Mouse (Mus musculus) MEL (cell line): Measurements from ENCODE around the gene Farsa. TPM values are rescaled to one million over a fixed set of nuclear protein-coding genes. Genes with fewer than 3 reads are reported as not detected.
A peak's percentile ranks its signal among the peaks of the same experiment; 100 is the strongest.

Experiments
- DNase-seq: peaks from one replicate; pipeline ENCODE4 v3.0.0; 2011; ENCODE audit warnings: low read depth, low spot score
- H3K27ac ChIP-seq: 2 replicates; pipeline ENCODE4 v1.5.1; 2012; ENCODE audit warnings: low read depth, mild to moderate bottlenecking, control low read depth, low read length, moderate library complexity; ENCODE audit not compliant: control insufficient read depth
- H3K27me3 ChIP-seq, 2 experiments: fragments of 150-350 bp in 1 of 2; sonication (generic) in 1 of 2; 2 replicates each; pipeline ENCODE4 v1.6.1; 2012; ENCODE audit warnings: low read length in 2 of 2, mild to moderate bottlenecking in 2 of 2, improper control_type of control experiment in 1 of 2, moderate library complexity in 1 of 2; ENCODE audit not compliant: insufficient read depth in 2 of 2, control insufficient read depth in 1 of 2
- H3K36me3 ChIP-seq, 2 experiments: 2 replicates each; pipeline ENCODE4 v1.6.1; 2012 to 2014; ENCODE audit warnings: low read length in 2 of 2, improper control_type of control experiment in 1 of 2, inconsistent platforms in 1 of 2, mild to moderate bottlenecking in 1 of 2; ENCODE audit not compliant: insufficient read depth in 2 of 2, control insufficient read depth in 1 of 2
- H3K4me1 ChIP-seq, 2 experiments: fragments of 150-350 bp in 1 of 2; sonication (generic) in 1 of 2; 2 replicates each; pipeline ENCODE4 v1.6.1; 2012; ENCODE audit warnings: low read length in 2 of 2, improper control_type of control experiment in 1 of 2, mild to moderate bottlenecking in 1 of 2; ENCODE audit not compliant: insufficient read depth in 2 of 2, control insufficient read depth in 1 of 2
- H3K4me3 ChIP-seq, 2 experiments: fragments of 150-350 bp in 1 of 2; sonication (generic) in 1 of 2; 2 replicates each; pipeline ENCODE4 v1.5.1; 2012; ENCODE audit warnings: low read depth in 2 of 2, low read length in 2 of 2, mild to moderate bottlenecking in 2 of 2, moderate library complexity in 2 of 2, control low read depth in 1 of 2, improper control_type of control experiment in 1 of 2; ENCODE audit not compliant: control insufficient read depth in 1 of 2, insufficient read depth in 1 of 2
- H3K79me2 ChIP-seq: 2 replicates; pipeline ENCODE4 v1.6.1; 2012; ENCODE audit warnings: mild to moderate bottlenecking, low read length, moderate library complexity; ENCODE audit not compliant: control insufficient read depth, poor library complexity, insufficient read depth
- H3K9ac ChIP-seq: 2 replicates; pipeline ENCODE4 v1.6.1; 2012; ENCODE audit warnings: low read depth, mild to moderate bottlenecking, control low read depth, low read length, moderate library complexity; ENCODE audit not compliant: control insufficient read depth, poor library complexity, severe bottlenecking
- H3K9me3 ChIP-seq: fragments of 150-350 bp; sonication (generic); replicated peaks from 2 replicates; pipeline ENCODE4 v1.6.1; 2012; ENCODE audit warnings: mild to moderate bottlenecking, low read length, improper control_type of control experiment, moderate library complexity; ENCODE audit not compliant: insufficient read depth
- BHLHE40 ChIP-seq: IDR thresholded peaks from 2 replicates; pipeline ENCODE4 v1.6.1; 2012; ENCODE audit warnings: low read depth, mild to moderate bottlenecking, inconsistent platforms, low read length, improper control_type of control experiment, borderline replicate concordance
- CTCF ChIP-seq, 3 experiments: IDR thresholded peaks in 2 of 3; conservative IDR thresholded peaks in 1 of 3; 2 replicates each; pipeline ENCODE4 v1.5.1; 2011 to 2012; ENCODE audit warnings: low read length in 3 of 3, low read depth in 2 of 3, mild to moderate bottlenecking in 2 of 3, improper control_type of control experiment in 1 of 3, inconsistent platforms in 1 of 3, mixed read lengths in 1 of 3, moderate library complexity in 1 of 3; ENCODE audit not compliant: control insufficient read depth in 1 of 3, insufficient read depth in 1 of 3, poor library complexity in 1 of 3, severe bottlenecking in 1 of 3
- EP300 ChIP-seq, 2 experiments: IDR thresholded peaks; 2 replicates each; pipeline ENCODE4 v1.6.1; 2011; ENCODE audit warnings: improper control_type of control experiment in 2 of 2, low read length in 2 of 2, low read depth in 1 of 2, mild to moderate bottlenecking in 1 of 2
- MAX ChIP-seq: IDR thresholded peaks from 2 replicates; pipeline ENCODE4 v1.6.1; 2011; ENCODE audit warnings: low read length, improper control_type of control experiment
- POLR2A ChIP-seq, 2 experiments: IDR thresholded peaks; 2 replicates each; pipeline ENCODE4 v1.6.1; 2011 to 2012; ENCODE audit warnings: low read length in 2 of 2, mild to moderate bottlenecking in 2 of 2, control low read depth in 1 of 2, improper control_type of control experiment in 1 of 2, low read depth in 1 of 2, moderate library complexity in 1 of 2; ENCODE audit not compliant: control insufficient read depth in 1 of 2, insufficient read depth in 1 of 2, poor library complexity in 1 of 2
- POLR2AphosphoS2 ChIP-seq: IDR thresholded peaks from 2 replicates; pipeline ENCODE4 v1.6.1; 2011; ENCODE audit warnings: low read length, improper control_type of control experiment
- POLR2AphosphoS5 ChIP-seq: IDR thresholded peaks from 2 replicates; pipeline ENCODE4 v1.6.1; 2012; ENCODE audit warnings: low read depth, borderline replicate concordance, mild to moderate bottlenecking, inconsistent platforms, low read length, moderate library complexity, mixed read lengths
- SIN3A ChIP-seq: IDR thresholded peaks from 2 replicates; pipeline ENCODE4 v1.6.1; 2012; ENCODE audit warnings: low read length, improper control_type of control experiment, inconsistent platforms
- UBTF ChIP-seq: IDR thresholded peaks from 2 replicates; pipeline ENCODE4 v1.6.1; 2012; ENCODE audit warnings: low read depth, mild to moderate bottlenecking, inconsistent platforms, low read length, improper control_type of control experiment, moderate library complexity, borderline replicate concordance; ENCODE audit not compliant: insufficient read depth
- ZMIZ1 ChIP-seq: IDR thresholded peaks from 2 replicates; pipeline ENCODE4 v1.6.1; 2012; ENCODE audit warnings: low read depth, mild to moderate bottlenecking, inconsistent platforms, low read length, improper control_type of control experiment, moderate library complexity
- polyA plus RNA-seq, 2 experiments: library from polyadenylated mRNA; stranded (reverse) in 1 of 2; unstranded in 1 of 2; fragments of >175 nt in 1 of 2; fragments of >200 nt in 1 of 2; gene quantifications; 2 replicates each; pipeline versions ENCODE4 v1.2.1 to v1.2.4; 2012; ENCODE audit warnings: low replicate concordance in 2 of 2, low read depth in 1 of 2; ENCODE audit not compliant: insufficient read length in 2 of 2, insufficient read depth in 1 of 2, missing spikeins in 1 of 2
- total RNA-seq: library from RNA; depleted of rRNA; stranded (reverse); fragments of 300-350 nt; gene quantifications from 2 replicates; pipeline ENCODE4 v1.2.3, GENCODE M21; 2012

Gene Farsa
- total and polyA plus RNA-seq, 3 experiments = 152 to 295 (median 245) TPM

DNA sequence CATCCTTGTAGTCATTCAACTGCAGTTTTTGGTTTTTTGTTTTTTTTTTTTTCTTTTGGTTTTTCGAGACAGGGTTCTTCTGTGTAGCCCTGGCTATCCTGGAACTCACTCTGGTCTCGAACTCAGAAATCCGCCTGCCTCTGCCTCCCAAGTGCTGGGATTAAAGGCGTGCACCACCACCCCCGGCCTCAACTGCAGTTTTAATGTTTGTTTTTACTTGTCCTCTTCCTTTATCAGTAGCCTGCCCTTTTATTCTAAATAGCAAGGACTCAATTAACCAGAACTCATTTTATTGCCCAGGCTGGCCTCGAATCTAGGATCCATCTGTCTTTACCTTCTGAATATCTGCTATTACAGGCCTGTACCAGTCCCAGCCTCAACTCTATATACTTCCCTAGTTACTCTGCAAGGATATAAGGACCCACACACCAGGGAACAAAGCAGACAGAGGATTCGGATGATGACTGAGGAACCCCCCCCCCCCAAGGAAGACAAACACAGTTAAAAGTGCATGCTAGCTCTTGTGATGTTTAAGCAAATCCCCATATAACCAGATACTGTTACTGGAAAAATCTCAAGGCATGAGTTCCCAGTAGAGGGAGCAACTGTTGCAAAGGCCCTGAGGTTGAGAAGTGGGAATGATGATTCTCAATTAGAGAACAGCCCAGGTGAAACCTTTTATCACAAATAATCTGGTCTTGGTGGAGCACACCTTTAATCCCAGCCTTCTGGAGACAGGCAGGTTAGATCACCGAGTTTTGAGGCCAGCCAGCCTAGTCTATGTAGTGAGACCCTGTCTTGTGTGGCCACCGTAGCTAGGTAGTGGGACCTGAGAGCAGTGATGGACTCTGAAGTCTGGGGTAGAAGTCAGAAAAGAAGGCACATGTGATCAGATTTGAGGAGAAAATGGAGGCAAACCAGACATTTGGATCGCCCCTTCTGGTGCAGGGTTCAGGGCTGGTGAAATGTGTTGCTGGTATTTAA is 23.7 kb upstream of the Farsa start:
- DNase-seq = no peak
- Histone ChIP-seq H3K9me3 (no peaks in the 10 kb centered on the region), H3K79me2 (peaks cover 12% of the 10 kb centered on the region), H3K4me3 (peak overlapping the region; percentile 74 to 100), H3K4me1 (peaks cover 2 to 11% of the 10 kb centered on the region in 2 experiments; a peak in 3 of 4 replicates), H3K9ac (peak overlapping the region; percentile 99), H3K27ac (peak overlapping the region; percentile 88)
- peak; percentile 21; the same call in 1 of the 2 replicates for TF ChIP-seq POLR2AphosphoS2
- no peak for TF ChIP-seq POLR2AphosphoS5
- TF ChIP-seq CTCF (IDR thresholded peaks at IDR 0.05 in 2 of 3, conservative IDR thresholded peaks at IDR 0.05 in 1 of 3; ENCODE audit: control insufficient read depth in 1 of 3, insufficient read depth in 1 of 3, low read depth in 2 of 3, low read length in 3 of 3, poor library complexity in 1 of 3, severe bottlenecking in 1 of 3) = peak in 1 of 3 experiments; percentile 12; a peak in 1 of 6 replicates
- 0 out of 2 replicates have a peak, but pooled peaks have one; percentile 41 for TF ChIP-seq ZMIZ1
- TF ChIP-seq MAX = no peak
- no peak for TF ChIP-seq BHLHE40
- TF ChIP-seq UBTF = no peak
- TF ChIP-seq, all 39 proteins: peak for 3
- H3K27me3 ChIP-seq = no peaks in the 10 kb centered on the region
- H3K36me3 ChIP-seq = peaks cover 2 to 17% of the 10 kb centered on the region in 2 experiments; a peak in 3 of 4 replicates

DNA sequence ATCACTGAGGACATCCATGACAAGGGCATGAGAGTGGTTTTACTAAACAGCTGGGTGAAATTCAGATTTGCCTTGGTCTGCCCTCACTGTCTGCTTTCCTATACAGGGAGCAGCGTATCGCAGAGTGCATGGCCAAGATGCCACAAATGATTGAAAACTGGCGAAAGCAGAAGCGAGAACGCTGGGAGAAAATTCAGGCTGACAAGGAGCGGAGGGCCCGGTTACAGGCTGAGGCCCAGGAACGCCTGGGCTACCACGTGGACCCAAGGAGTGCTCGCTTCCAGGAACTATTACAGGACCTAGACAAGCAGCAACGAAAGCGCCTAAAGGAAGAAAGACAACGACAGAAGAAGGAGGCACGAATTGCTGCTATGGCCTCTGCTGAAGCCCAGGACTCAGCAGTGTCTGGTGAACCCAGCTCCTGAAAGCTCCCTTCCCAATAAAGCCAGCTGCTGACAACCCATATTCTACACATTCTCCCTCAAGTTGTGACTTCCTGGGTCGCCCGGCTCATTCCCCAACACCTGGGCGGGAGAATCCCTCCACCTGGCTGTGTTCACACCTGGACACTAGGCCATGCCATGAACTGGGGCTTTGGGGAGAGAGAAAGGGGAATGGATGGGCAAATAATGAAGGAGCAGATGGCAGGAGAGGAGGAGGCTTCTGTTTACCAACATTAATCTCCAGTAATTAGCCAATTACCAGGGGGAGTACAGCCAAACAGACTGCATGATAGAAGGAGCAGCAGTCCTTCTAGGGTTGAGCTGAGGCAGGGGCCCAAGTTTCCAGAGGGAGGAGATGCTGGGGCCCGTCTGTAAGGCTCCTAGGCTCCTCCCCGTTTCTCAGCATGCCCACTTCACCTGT is 22.6 kb upstream of the Farsa start:
- Histone ChIP-seq H3K4me3 (no peak overlapping the region), H3K27ac (no peak overlapping the region), H3K9me3 (no peaks in the 10 kb centered on the region), H3K36me3 (peaks cover 2 to 26% of the 10 kb centered on the region in 2 experiments; a peak in 3 of 4 replicates), H3K27me3 (no peaks in the 10 kb centered on the region), H3K79me2 (peaks cover 14% of the 10 kb centered on the region), H3K9ac (no peak overlapping the region), H3K4me1 (peaks cover 3 to 15% of the 10 kb centered on the region in 2 experiments)
- DNase-seq = no peak
- TF ChIP-seq EP300 (IDR thresholded peaks at IDR 0.05; ENCODE audit: low read depth in 1 of 2, low read length in 2 of 2) = no peak
- TF ChIP-seq POLR2A (IDR thresholded peaks at IDR 0.05; ENCODE audit: control insufficient read depth in 1 of 2, insufficient read depth in 1 of 2, low read depth in 1 of 2, low read length in 2 of 2, poor library complexity in 1 of 2) = 0 out of 4 replicates have a peak, but pooled peaks of 1 of the 2 experiments have one; percentile 16
- TF ChIP-seq SIN3A = 0 out of 2 replicates have a peak, but pooled peaks have one; percentile 22
- TF ChIP-seq ZMIZ1 = peak; percentile 66; the same call in 1 of the 2 replicates
